Mouse (Mus musculus) forebrain, embryonic 13.5 days (tissue): ENCODE measurements around the gene Dtl. TPM values are rescaled to one million over a fixed set of nuclear protein-coding genes. Genes with fewer than 3 reads are reported as not detected.

Source experiments
- ATAC-seq: fragments of 200-750 bp; cut with Nextera tagmentation; 2 replicates; pipeline ENCODE4 v1.8.0; 2017
- H3K27ac ChIP-seq: fragments of 300-500 bp; sonication (generic); 2 replicates; pipeline ENCODE4 v1.5.1; 2015; ENCODE audit warnings: inconsistent platforms, mild to moderate bottlenecking, moderate library complexity
- H3K27me3 ChIP-seq: fragments of 300-500 bp; sonication (generic); 2 replicates; pipeline ENCODE4 v1.6.1; 2015; ENCODE audit warnings: mild to moderate bottlenecking, inconsistent platforms
- H3K36me3 ChIP-seq: fragments of 300-500 bp; sonication (generic); 2 replicates; pipeline ENCODE4 v1.6.1; 2015; ENCODE audit warnings: mild to moderate bottlenecking, inconsistent platforms; ENCODE audit not compliant: poor library complexity, severe bottlenecking
- H3K4me1 ChIP-seq: fragments of 300-500 bp; sonication (generic); 2 replicates; pipeline ENCODE4 v1.6.1; 2015; ENCODE audit warnings: inconsistent platforms
- H3K4me2 ChIP-seq: fragments of 300-500 bp; sonication (generic); 2 replicates; pipeline ENCODE4 v1.6.1; 2015; ENCODE audit warnings: inconsistent platforms, mild to moderate bottlenecking, moderate library complexity
- H3K4me3 ChIP-seq: fragments of 300-500 bp; sonication (generic); 2 replicates; pipeline ENCODE4 v1.5.1; 2015; ENCODE audit warnings: mild to moderate bottlenecking, inconsistent platforms
- H3K9ac ChIP-seq: fragments of 300-500 bp; sonication (generic); 2 replicates; pipeline ENCODE4 v1.6.1; 2015; ENCODE audit warnings: mild to moderate bottlenecking, inconsistent platforms
- H3K9me3 ChIP-seq: fragments of 300-500 bp; sonication (generic); replicated peaks from 2 replicates; pipeline ENCODE4 v1.6.1; 2016; ENCODE audit warnings: inconsistent platforms
- WGBS: fragments of 180-500 bp; shearing (Covaris S2); methylation state at CpG from one replicate; pipeline ENCODE4 v1.1.7; 2015; 5-methylcytosine and 5-hydroxymethylcytosine counted together
- polyA plus RNA-seq: library from polyadenylated mRNA; unstranded; fragments of >200 nt; fragmentation: Nextera tagmentation; extraction: Ambion mirVana; gene quantifications from 2 replicates; pipeline ENCODE4 v1.2.1, GENCODE M21; 2015

Gene Dtl
- 44.4 and 51.0 TPM in 2 replicates for polyA plus RNA-seq

GRCm38 (mm10) chr1:191575458-191576247 lies at the start of gene Dtl, which contains the start of gene Ints7:
Gene Dtl, minus strand, starts transcription at chr1:191575544.
Gene Ints7, plus strand, starts transcription at chr1:191575636.
- Histone ChIP-seq H3K9ac (peak within 1 kb of the TSS; percentile 72), H3K4me3 (peak within 1 kb of the TSS; percentile 86), H3K4me2 (peak within 1 kb of the TSS; percentile 74), H3K36me3 (peaks cover 14% of the 10 kb centered on the region), H3K27me3 (no peaks in the 10 kb centered on the region), H3K27ac (peak within 1 kb of the TSS; percentile 93), H3K9me3 (no peaks in the 10 kb centered on the region), H3K4me1 (peaks cover 46% of the 10 kb centered on the region)
- under 1% methylated on average over 70 of the region's 70 CpGs for WGBS
- peak; percentile 98 for ATAC-seq

- no peaks in the 10 kb centered on the region for H3K27me3 ChIP-seq
- no peaks in the 10 kb centered on the region for H3K9me3 ChIP-seq
- no peak overlapping the region for H3K27ac ChIP-seq
- H3K9ac ChIP-seq = no peak overlapping the region
- 0 out of 2 replicates have a peak, but pooled peaks cover 5% of the 10 kb centered on the region for H3K4me1 ChIP-seq
- H3K4me3 ChIP-seq = no peak overlapping the region
- ATAC-seq = no peak
- H3K4me2 ChIP-seq = no peak overlapping the region
- 85% methylated on average over 6 of the region's 6 CpGs for WGBS
- peaks cover 39% of the 10 kb centered on the region for H3K36me3 ChIP-seq
Observed at GRCm38 (mm10) chr1:191625026-191625425, 49.7 kb upstream of the Dtl start.

GRCm38 (mm10) chr1:191624492-191624891 lies 49.1 kb upstream of the Dtl start:
- Histone ChIP-seq H3K9me3 (no peaks in the 10 kb centered on the region), H3K4me1 (0 out of 2 replicates have a peak, but pooled peaks cover 5% of the 10 kb centered on the region), H3K27ac (no peak overlapping the region), H3K4me2 (no peak overlapping the region), H3K4me3 (no peak overlapping the region), H3K27me3 (no peaks in the 10 kb centered on the region), H3K9ac (no peak overlapping the region), H3K36me3 (peaks cover 44% of the 10 kb centered on the region)
- WGBS = 73% methylated on average over 6 of the region's 6 CpGs
- ATAC-seq = no peak

- H3K36me3 ChIP-seq = peaks cover 60% of the 10 kb centered on the region
- H3K9ac ChIP-seq = no peak overlapping the region
- H3K27me3 ChIP-seq = no peaks in the 10 kb centered on the region
- no peak overlapping the region for H3K4me3 ChIP-seq
- H3K4me2 ChIP-seq = no peak overlapping the region
- WGBS = 96% methylated on average over 8 of the region's 8 CpGs
- H3K9me3 ChIP-seq = no peaks in the 10 kb centered on the region
- no peaks in the 10 kb centered on the region for H3K4me1 ChIP-seq
- no peak overlapping the region for H3K27ac ChIP-seq
- ATAC-seq = no peak
Observed at GRCm38 (mm10) chr1:191622801-191623200, 47.5 kb upstream of the Dtl start.

- Histone ChIP-seq H3K9me3 (no peaks in the 10 kb centered on the region), H3K4me3 (no peak overlapping the region), H3K9ac (no peak overlapping the region), H3K36me3 (peaks cover 77% of the 10 kb centered on the region), H3K4me2 (no peak overlapping the region), H3K4me1 (no peaks in the 10 kb centered on the region), H3K27ac (no peak overlapping the region), H3K27me3 (no peaks in the 10 kb centered on the region)
- 93% methylated on average over 8 of the region's 8 CpGs for WGBS
- no peak for ATAC-seq
Observed at GRCm38 (mm10) chr1:191621096-191621495, 45.8 kb upstream of the Dtl start.

GRCm38 (mm10) chr1:191618067-191618766 lies 42.9 kb upstream of the Dtl start:
- no peak overlapping the region for H3K4me3 ChIP-seq
- no peak overlapping the region for H3K4me2 ChIP-seq
- no peaks in the 10 kb centered on the region for H3K9me3 ChIP-seq
- no peak for ATAC-seq
- WGBS = 93% methylated on average over 12 of the region's 12 CpGs
- H3K9ac ChIP-seq = no peak overlapping the region
- H3K27me3 ChIP-seq = no peaks in the 10 kb centered on the region
- H3K4me1 ChIP-seq = no peaks in the 10 kb centered on the region
- H3K27ac ChIP-seq = no peak overlapping the region
- peaks cover 95% of the 10 kb centered on the region for H3K36me3 ChIP-seq

- 93% methylated on average over 3 of the region's 3 CpGs for WGBS
- Histone ChIP-seq H3K9ac (no peak overlapping the region), H3K9me3 (no peaks in the 10 kb centered on the region), H3K27me3 (no peaks in the 10 kb centered on the region), H3K27ac (no peak overlapping the region), H3K4me2 (no peak overlapping the region), H3K36me3 (peaks cover 97% of the 10 kb centered on the region), H3K4me3 (no peak overlapping the region), H3K4me1 (no peaks in the 10 kb centered on the region)
- no peak for ATAC-seq
Observed at GRCm38 (mm10) chr1:191617589-191617988, 42.2 kb upstream of the Dtl start.

GRCm38 (mm10) chr1:191616245-191616644 lies 40.9 kb upstream of the Dtl start:
- H3K9ac ChIP-seq = no peak overlapping the region
- no peaks in the 10 kb centered on the region for H3K9me3 ChIP-seq
- ATAC-seq = no peak
- no peak overlapping the region for H3K4me2 ChIP-seq
- H3K36me3 ChIP-seq = peaks cover 97% of the 10 kb centered on the region
- H3K27me3 ChIP-seq = no peaks in the 10 kb centered on the region
- WGBS = 62% methylated on average over 8 of the region's 8 CpGs
- no peak overlapping the region for H3K4me3 ChIP-seq
- no peaks in the 10 kb centered on the region for H3K4me1 ChIP-seq
- H3K27ac ChIP-seq = no peak overlapping the region

- H3K4me3 ChIP-seq = no peak overlapping the region
- no peaks in the 10 kb centered on the region for H3K27me3 ChIP-seq
- 88% methylated on average over 16 of the region's 16 CpGs for WGBS
- H3K36me3 ChIP-seq = peaks cover 96% of the 10 kb centered on the region
- ATAC-seq = no peak
- H3K4me1 ChIP-seq = no peaks in the 10 kb centered on the region
- no peaks in the 10 kb centered on the region for H3K9me3 ChIP-seq
- H3K27ac ChIP-seq = no peak overlapping the region
- no peak overlapping the region for H3K4me2 ChIP-seq
- no peak overlapping the region for H3K9ac ChIP-seq
Observed at GRCm38 (mm10) chr1:191612877-191613276, 37.5 kb upstream of the Dtl start.

- WGBS = 83% methylated on average over 9 of the region's 9 CpGs
- no peak for ATAC-seq
- H3K36me3 ChIP-seq = peaks cover 96% of the 10 kb centered on the region
Observed at GRCm38 (mm10) chr1:191611686-191612085, 36.3 kb upstream of the Dtl start.

GRCm38 (mm10) chr1:191610357-191610756 lies 35.0 kb upstream of the Dtl start:
- ATAC-seq = no peak
- WGBS = 95% methylated on average over 7 of the region's 7 CpGs

More at GRCm38 (mm10) chr1:191611686-191612085, 36.3 kb upstream of the Dtl start:
- Histone ChIP-seq H3K27ac (no peak overlapping the region), H3K4me1 (no peaks in the 10 kb centered on the region), H3K4me3 (no peak overlapping the region), H3K4me2 (no peak overlapping the region), H3K9me3 (no peaks in the 10 kb centered on the region), H3K27me3 (no peaks in the 10 kb centered on the region), H3K9ac (no peak overlapping the region; the same call in 1 of the 2 replicates)

GRCm38 (mm10) chr1:191609578-191609977 lies 34.2 kb upstream of the Dtl start:
- Histone ChIP-seq H3K9me3 (no peaks in the 10 kb centered on the region), H3K4me3 (no peak overlapping the region), H3K36me3 (peaks cover 95% of the 10 kb centered on the region), H3K4me1 (no peaks in the 10 kb centered on the region), H3K27me3 (no peaks in the 10 kb centered on the region), H3K4me2 (no peak overlapping the region), H3K9ac (no peak overlapping the region), H3K27ac (no peak overlapping the region)
- WGBS = 95% methylated on average over 1 of the region's 1 CpGs
- no peak for ATAC-seq

More at GRCm38 (mm10) chr1:191610357-191610756, 35.0 kb upstream of the Dtl start:
- Histone ChIP-seq H3K36me3 (peaks cover 95% of the 10 kb centered on the region), H3K9ac (no peak overlapping the region), H3K4me3 (no peak overlapping the region), H3K27ac (no peak overlapping the region), H3K4me2 (no peak overlapping the region), H3K9me3 (no peaks in the 10 kb centered on the region), H3K27me3 (no peaks in the 10 kb centered on the region), H3K4me1 (no peaks in the 10 kb centered on the region)
